Mouse (Mus musculus) myocyte (in vitro differentiated cells): ENCODE data around the gene Cdhr2. TPM values are rescaled to one million over a fixed set of nuclear protein-coding genes. Genes with fewer than 3 reads are reported as not detected.

ENCODE experiments used
- H3K27me3 ChIP-seq: one replicate; pipeline ENCODE4 v1.6.1; 2011; ENCODE audit not compliant: control insufficient read depth, insufficient read depth, insufficient read length
- H3K36me3 ChIP-seq: one replicate; pipeline ENCODE4 v1.6.1; 2011; ENCODE audit not compliant: control insufficient read depth, insufficient read depth
- H3K4me2 ChIP-seq: one replicate; pipeline ENCODE4 v1.6.1; 2011; ENCODE audit warnings: low read depth, control low read depth
- H3K4me3 ChIP-seq: one replicate; pipeline ENCODE4 v1.5.1; 2011; ENCODE audit warnings: mild to moderate bottlenecking, control low read depth, moderate library complexity
- H3K79me2 ChIP-seq: one replicate; pipeline ENCODE4 v1.6.1; 2011; ENCODE audit not compliant: control insufficient read depth, insufficient read depth
- H3ac ChIP-seq: one replicate; pipeline ENCODE4 v1.6.1; 2011; ENCODE audit not compliant: control insufficient read depth, insufficient read length
- CEBPB ChIP-seq: IDR thresholded peaks from 2 replicates; pipeline ENCODE4 v1.6.1; 2011; ENCODE audit warnings: mild to moderate bottlenecking, moderate library complexity; ENCODE audit not compliant: poor library complexity, insufficient read depth, severe bottlenecking
- E2F4 ChIP-seq: IDR thresholded peaks from one replicate; pipeline ENCODE4 v1.6.1; 2011; ENCODE audit warnings: mild to moderate bottlenecking, control low read depth, moderate library complexity; ENCODE audit not compliant: insufficient read depth
- MAX ChIP-seq: IDR thresholded peaks from one replicate; pipeline ENCODE4 v1.6.1; 2011; ENCODE audit warnings: low read depth, mild to moderate bottlenecking, control low read depth
- MYOD1 ChIP-seq, 3 experiments: IDR thresholded peaks; one replicate each; pipeline ENCODE4 v1.6.1; 2011; ENCODE audit warnings: control low read depth in 2 of 3, low read depth in 2 of 3, mild to moderate bottlenecking in 2 of 3, moderate library complexity in 1 of 3; ENCODE audit not compliant: insufficient read length in 2 of 3, control insufficient read depth in 1 of 3
- MYOG ChIP-seq, 3 experiments: IDR thresholded peaks; one replicate each; pipeline ENCODE4 v1.6.1; 2011; ENCODE audit warnings: control low read depth in 2 of 3, low read depth in 2 of 3, mild to moderate bottlenecking in 2 of 3; ENCODE audit not compliant: insufficient read length in 2 of 3, control insufficient read depth in 1 of 3, insufficient read depth in 1 of 3
- POLR2A ChIP-seq: IDR thresholded peaks from one replicate; pipeline ENCODE4 v1.6.1; 2011; ENCODE audit warnings: low read depth, mild to moderate bottlenecking, control low read depth, moderate library complexity; ENCODE audit not compliant: insufficient read length
- POLR2AphosphoS2 ChIP-seq: IDR thresholded peaks from one replicate; pipeline ENCODE4 v1.6.1; 2011; ENCODE audit warnings: low read depth, control low read depth; ENCODE audit not compliant: insufficient read length
- REST ChIP-seq: IDR thresholded peaks from one replicate; pipeline ENCODE4 v1.6.1; 2011; ENCODE audit warnings: mild to moderate bottlenecking, control low read depth, moderate library complexity; ENCODE audit not compliant: insufficient read depth, insufficient read length
- SRF ChIP-seq: IDR thresholded peaks from one replicate; pipeline ENCODE4 v1.6.1; 2011; ENCODE audit warnings: low read depth; ENCODE audit not compliant: control insufficient read depth, insufficient read length
- TCF12 ChIP-seq: IDR thresholded peaks from one replicate; pipeline ENCODE4 v1.6.1; 2011; ENCODE audit warnings: mild to moderate bottlenecking, control low read depth; ENCODE audit not compliant: poor library complexity, insufficient read depth, severe bottlenecking
- TCF3 ChIP-seq: IDR thresholded peaks from one replicate; pipeline ENCODE4 v1.6.1; 2011; ENCODE audit warnings: low read depth, control low read depth; ENCODE audit not compliant: insufficient read length
- USF1 ChIP-seq: IDR thresholded peaks from one replicate; pipeline ENCODE4 v1.6.1; 2011; ENCODE audit warnings: low read depth, mild to moderate bottlenecking, control low read depth, moderate library complexity
- polyA plus RNA-seq: library from polyadenylated mRNA; unstranded; fragments of >200 nt; fragmentation: generic; extraction: Trizol; gene quantifications from one replicate; pipeline ENCODE4 v1.2.1, GENCODE M21; 2012; ENCODE audit warnings: missing spikeins

Cdhr2 gene
- polyA plus RNA-seq, 1 experiment: not detected

DNA sequence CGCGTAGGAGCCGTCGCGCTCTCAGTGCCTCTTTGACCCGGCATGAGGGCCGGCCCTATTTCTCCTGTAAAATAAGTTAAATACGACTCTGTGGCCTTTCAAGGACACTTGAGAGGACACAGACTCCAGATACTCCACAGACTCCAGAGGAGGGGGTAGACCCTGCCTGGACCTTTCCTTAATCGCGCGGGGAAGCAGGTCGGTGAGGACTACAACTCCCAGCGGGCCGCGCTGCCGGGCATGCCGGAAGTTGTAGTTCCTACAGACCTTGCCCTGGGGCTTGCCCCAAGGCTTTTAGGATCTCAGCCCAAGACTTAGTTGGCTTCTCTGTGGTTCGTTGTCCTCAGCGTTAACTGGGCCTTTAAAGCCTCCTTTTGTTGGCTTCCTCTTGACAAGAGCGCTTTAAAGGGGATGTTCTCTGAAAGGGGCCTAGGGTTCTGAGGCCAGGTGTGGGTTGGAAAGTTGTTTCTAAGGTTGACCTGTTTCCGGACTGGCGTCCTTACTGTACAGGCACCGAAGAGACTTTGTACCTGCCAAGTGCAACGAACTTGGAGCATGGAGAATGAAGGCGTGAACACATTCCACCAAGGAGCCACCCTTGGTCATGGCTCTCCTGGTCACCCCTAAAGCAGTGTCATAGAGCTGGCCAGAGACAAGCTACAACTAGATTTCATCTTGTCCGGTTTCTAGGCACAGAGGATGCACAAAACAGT, 6.8 kb upstream of the Cdhr2 start:
- peaks cover 39% of the 10 kb centered on the region for H3K79me2 ChIP-seq
- H3K27me3 ChIP-seq: peaks cover 4% of the 10 kb centered on the region
- peak overlapping the region; percentile 88 for H3K4me3 ChIP-seq
- H3ac ChIP-seq: peak overlapping the region; percentile 80
- no peaks in the 10 kb centered on the region for H3K36me3 ChIP-seq
- H3K4me2 ChIP-seq: peak overlapping the region; percentile 99
- TF ChIP-seq POLR2A: peak; percentile 28
- TF ChIP-seq MAX: no peak

DNA sequence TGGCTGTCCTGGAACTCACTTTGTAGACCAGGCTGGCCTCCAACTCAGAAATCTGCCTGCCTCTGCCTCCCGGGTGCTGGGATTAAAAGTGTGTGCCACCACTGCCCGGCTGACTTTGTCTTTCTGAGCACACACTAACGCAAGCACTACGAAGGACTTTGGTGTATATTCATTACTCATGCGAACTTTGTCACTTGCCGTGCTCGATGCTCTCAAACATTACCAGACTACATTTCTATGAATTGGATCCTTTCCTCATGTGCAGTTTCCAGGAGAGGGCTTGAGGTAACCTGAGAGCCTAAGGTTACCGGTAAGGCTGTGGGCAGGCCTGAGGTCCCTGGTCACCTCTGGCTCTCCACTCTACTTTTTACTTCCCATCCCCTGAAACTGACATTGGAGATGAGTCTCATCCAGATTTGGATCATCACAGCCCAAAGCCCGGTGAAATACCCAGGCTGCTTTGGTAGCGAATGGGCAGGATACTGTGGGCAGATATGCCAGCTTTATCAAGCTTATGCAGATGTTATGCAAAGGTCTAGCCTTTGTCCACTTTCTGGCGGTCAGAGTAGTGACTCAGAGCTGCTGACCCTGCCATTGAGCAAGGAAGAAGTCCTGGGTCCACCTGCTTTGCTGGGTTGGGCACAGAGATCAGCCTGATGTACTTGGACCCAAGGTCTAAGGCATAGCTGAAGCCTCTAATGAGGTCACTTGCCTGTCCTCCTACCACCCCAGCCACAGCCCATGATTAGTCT, 5.6 kb upstream of the Cdhr2 start:
- Histone ChIP-seq H3K4me2 (no peak overlapping the region), H3ac (no peak overlapping the region), H3K27me3 (peaks cover 11% of the 10 kb centered on the region), H3K36me3 (no peaks in the 10 kb centered on the region), H3K4me3 (peak overlapping the region; percentile 88), H3K79me2 (peaks cover 28% of the 10 kb centered on the region)
- no peak for TF ChIP-seq USF1
- no peak for TF ChIP-seq MYOG (IDR thresholded peaks at IDR 0.05; ENCODE audit: control insufficient read depth in 1 of 3, insufficient read depth in 1 of 3, insufficient read length in 2 of 3, low read depth in 2 of 3)
- no peak for TF ChIP-seq CEBPB
- no peak for TF ChIP-seq E2F4
- no peak for TF ChIP-seq TCF12
- TF ChIP-seq MYOD1 (IDR thresholded peaks at IDR 0.05; ENCODE audit: control insufficient read depth in 1 of 3, insufficient read length in 2 of 3, low read depth in 2 of 3): no peak
- TF ChIP-seq TCF3: no peak
- TF ChIP-seq SRF: no peak
- no peak for TF ChIP-seq POLR2AphosphoS2
- TF ChIP-seq MAX: no peak
- no peak for TF ChIP-seq POLR2A
- no peak for TF ChIP-seq REST

- Histone ChIP-seq H3K4me2 (no peak overlapping the region), H3ac (no peak overlapping the region), H3K4me3 (no peak overlapping the region), H3K36me3 (no peaks in the 10 kb centered on the region), H3K27me3 (peaks cover 63% of the 10 kb centered on the region), H3K79me2 (no peaks in the 10 kb centered on the region)
- TF ChIP-seq SRF (no peak), TCF3 (no peak), MYOG (IDR thresholded peaks at IDR 0.05; ENCODE audit: control insufficient read depth in 1 of 3, insufficient read depth in 1 of 3, insufficient read length in 2 of 3, low read depth in 2 of 3) (no peak), CEBPB (no peak), USF1 (no peak), MAX (no peak), TCF12 (no peak), MYOD1 (IDR thresholded peaks at IDR 0.05; ENCODE audit: control insufficient read depth in 1 of 3, insufficient read length in 2 of 3, low read depth in 2 of 3) (no peak), E2F4 (no peak), REST (no peak), POLR2AphosphoS2 (no peak), POLR2A (no peak)
These were observed 1.2 kb downstream of the Cdhr2 start for GRCm38 (mm10) chr13:54702507-54702906.

DNA sequence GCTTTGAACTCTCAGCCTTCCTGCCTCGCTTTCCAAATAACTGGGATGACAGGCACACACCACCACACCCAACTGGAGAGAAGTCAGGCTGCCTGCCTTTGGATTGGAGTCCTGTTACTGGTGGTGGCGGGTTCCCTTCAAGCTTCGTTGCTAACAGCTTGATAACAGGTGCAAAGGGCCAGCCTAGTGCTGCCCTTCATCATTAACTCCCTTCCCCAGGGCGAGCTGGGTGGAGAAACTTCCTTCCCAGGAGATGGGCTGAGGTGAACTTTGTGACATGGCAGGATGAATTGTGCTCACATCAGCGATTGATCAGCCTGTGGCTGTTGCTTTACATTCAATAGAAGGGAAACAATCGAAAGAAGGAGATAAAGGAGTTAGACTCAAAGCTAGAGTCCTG, 3.6 kb downstream of the Cdhr2 start:
- TF ChIP-seq USF1: no peak
- no peak for TF ChIP-seq TCF12
- TF ChIP-seq MAX: no peak
- TF ChIP-seq CEBPB: no peak
- TF ChIP-seq TCF3: no peak
- no peak for TF ChIP-seq POLR2AphosphoS2
- TF ChIP-seq E2F4: no peak
- TF ChIP-seq MYOD1 (IDR thresholded peaks at IDR 0.05; ENCODE audit: control insufficient read depth in 1 of 3, insufficient read length in 2 of 3, low read depth in 2 of 3): no peak
- Histone ChIP-seq H3K27me3 (peaks cover 57% of the 10 kb centered on the region), H3K4me2 (no peak overlapping the region), H3K36me3 (no peaks in the 10 kb centered on the region), H3K79me2 (no peaks in the 10 kb centered on the region), H3ac (no peak overlapping the region), H3K4me3 (no peak overlapping the region)

- TF ChIP-seq USF1 (no peak), POLR2A (no peak), E2F4 (no peak), MYOD1 (IDR thresholded peaks at IDR 0.05; ENCODE audit: control insufficient read depth in 1 of 3, insufficient read length in 2 of 3, low read depth in 2 of 3) (no peak), SRF (no peak)
- Histone ChIP-seq H3K4me2 (no peak overlapping the region), H3K27me3 (peaks cover 26% of the 10 kb centered on the region), H3ac (no peak overlapping the region), H3K79me2 (no peaks in the 10 kb centered on the region), H3K36me3 (no peaks in the 10 kb centered on the region), H3K4me3 (no peak overlapping the region)
These were observed 9.6 kb downstream of the Cdhr2 start for GRCm38 (mm10) chr13:54710866-54711265.
